Mouse (Mus musculus) heart, embryonic 12.5 days (tissue): ENCODE data around the gene Fto. TPM values are rescaled to one million over a fixed set of nuclear protein-coding genes. Genes with fewer than 3 reads are reported as not detected.

Experiments
- ATAC-seq: fragments of 200-750 bp; cut with Nextera tagmentation; 2 replicates; pipeline ENCODE4 v1.8.0; 2017; ENCODE audit warnings: moderate TSS enrichment, moderate library complexity; ENCODE audit not compliant: insufficient number of reproducible peaks, low FRiP score
- H3K27ac ChIP-seq: fragments of 300-500 bp; sonication (generic); 2 replicates; pipeline ENCODE4 v1.5.1; 2016; ENCODE audit warnings: mild to moderate bottlenecking, moderate library complexity; ENCODE audit not compliant: poor library complexity, severe bottlenecking
- H3K27me3 ChIP-seq: fragments of 300-500 bp; sonication (generic); replicated peaks from 2 replicates; pipeline ENCODE4 v1.6.1; 2016; ENCODE audit warnings: mild to moderate bottlenecking, moderate library complexity
- H3K36me3 ChIP-seq: fragments of 300-500 bp; sonication (generic); 2 replicates; pipeline ENCODE4 v1.6.1; 2016; ENCODE audit warnings: mild to moderate bottlenecking, moderate library complexity
- H3K4me1 ChIP-seq: fragments of 300-500 bp; sonication (generic); replicated peaks from 2 replicates; pipeline ENCODE4 v1.6.1; 2016; ENCODE audit warnings: mild to moderate bottlenecking
- H3K4me2 ChIP-seq: fragments of 300-500 bp; sonication (generic); 2 replicates; pipeline ENCODE4 v1.6.1; 2016; ENCODE audit warnings: mild to moderate bottlenecking, moderate library complexity
- H3K4me3 ChIP-seq: fragments of 300-500 bp; sonication (generic); 2 replicates; pipeline ENCODE4 v1.5.1; 2016; ENCODE audit warnings: mild to moderate bottlenecking
- H3K9ac ChIP-seq: fragments of 300-500 bp; sonication (generic); 2 replicates; pipeline ENCODE4 v1.6.1; 2016; ENCODE audit warnings: mild to moderate bottlenecking, moderate library complexity
- H3K9me3 ChIP-seq: fragments of 300-500 bp; sonication (generic); replicated peaks from 2 replicates; pipeline ENCODE4 v1.6.1; 2016; ENCODE audit warnings: mild to moderate bottlenecking, moderate library complexity
- WGBS: fragments of 180-500 bp; shearing (Covaris S2); methylation state at CpG from one replicate; pipeline ENCODE4 v1.1.7; 2016; 5-methylcytosine and 5-hydroxymethylcytosine counted together
- polyA plus RNA-seq: library from polyadenylated mRNA; unstranded; fragments of >200 nt; fragmentation: Nextera tagmentation; extraction: Ambion mirVana; gene quantifications from 2 replicates; pipeline ENCODE4 v1.2.1, GENCODE M21; 2016

The Fto gene
- polyA plus RNA-seq, 1 experiment from 2014 or later, result 76.6 TPM

DNA sequence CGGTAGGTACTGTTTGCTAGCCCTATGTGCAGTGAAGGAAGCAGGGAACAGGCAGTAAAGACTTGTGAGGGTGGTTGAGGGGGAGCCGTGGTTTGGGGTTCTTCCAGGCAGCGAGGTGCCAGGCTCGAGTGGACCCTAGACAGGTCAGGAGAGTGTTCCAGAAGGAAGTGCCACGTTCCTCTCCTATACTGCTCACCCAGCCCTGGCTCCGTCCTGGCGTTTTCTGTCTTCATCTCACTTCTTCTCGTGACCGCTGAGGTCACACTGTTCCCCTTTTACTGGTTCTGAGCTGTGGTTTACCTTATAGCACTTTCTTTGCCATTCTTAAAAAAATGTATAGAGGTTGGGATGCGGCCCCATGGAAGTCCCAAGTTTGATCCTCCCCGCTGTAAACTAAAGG, 31.3 kb downstream of the Fto start:
- Histone ChIP-seq H3K4me3 (no peak overlapping the region), H3K9me3 (no peaks in the 10 kb centered on the region), H3K27me3 (no peaks in the 10 kb centered on the region), H3K36me3 (no peaks in the 10 kb centered on the region), H3K9ac (no peak overlapping the region), H3K27ac (no peak overlapping the region), H3K4me2 (no peak overlapping the region), H3K4me1 (peaks cover 48% of the 10 kb centered on the region)
- 89% methylated on average over 11 of the region's 11 CpGs for WGBS
- no peak for ATAC-seq

GRCm38 (mm10) chr8:91347146-91347545, 33.8 kb downstream of the Fto start:
- no peak overlapping the region for H3K9ac ChIP-seq
- H3K4me3 ChIP-seq, result no peak overlapping the region
- H3K4me2 ChIP-seq, result peak overlapping the region; percentile 50
- H3K4me1 ChIP-seq, result peaks cover 57% of the 10 kb centered on the region
- WGBS, result 47% methylated on average over 10 of the region's 10 CpGs
- peaks cover 4% of the 10 kb centered on the region; the same call in 1 of the 2 replicates for H3K36me3 ChIP-seq
- H3K27ac ChIP-seq, result no peak overlapping the region
- no peak for ATAC-seq
- H3K27me3 ChIP-seq, result no peaks in the 10 kb centered on the region
- no peaks in the 10 kb centered on the region for H3K9me3 ChIP-seq

- 38% methylated on average over 6 of the region's 6 CpGs for WGBS
- Histone ChIP-seq H3K27ac (peak overlapping the region; percentile 45; the same call in 1 of the 2 replicates), H3K9me3 (no peaks in the 10 kb centered on the region), H3K4me1 (peaks cover 56% of the 10 kb centered on the region), H3K4me3 (no peak overlapping the region), H3K27me3 (no peaks in the 10 kb centered on the region), H3K36me3 (peaks cover 4% of the 10 kb centered on the region; the same call in 1 of the 2 replicates), H3K9ac (no peak overlapping the region), H3K4me2 (peak overlapping the region; percentile 50)
- no peak for ATAC-seq
Observed at GRCm38 (mm10) chr8:91347595-91347994, 34.3 kb downstream of the Fto start.

DNA sequence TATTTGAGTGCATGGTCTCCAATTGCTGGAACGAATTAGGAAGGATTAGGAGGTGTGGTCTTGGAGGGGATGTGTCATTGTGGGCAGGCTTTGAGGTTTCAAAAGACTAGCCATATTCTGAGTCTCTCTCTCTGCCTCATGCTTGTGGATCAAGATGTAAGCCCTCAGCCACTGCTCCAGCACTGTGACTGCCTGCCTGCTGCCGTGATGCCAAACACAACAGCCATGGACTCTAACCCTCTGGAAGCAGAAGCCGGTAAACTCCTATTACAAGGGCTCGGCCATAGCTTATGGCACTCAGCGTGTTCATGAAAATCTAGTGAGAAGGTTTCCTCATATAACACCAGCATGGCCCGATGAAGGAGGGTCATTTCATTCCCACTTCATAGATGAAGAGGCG, 36.5 kb downstream of the Fto start:
- no peaks in the 10 kb centered on the region for H3K9me3 ChIP-seq
- H3K9ac ChIP-seq, result no peak overlapping the region
- WGBS, result 89% methylated on average over 7 of the region's 7 CpGs
- H3K4me1 ChIP-seq, result peaks cover 63% of the 10 kb centered on the region
- H3K27ac ChIP-seq, result no peak overlapping the region
- no peak for ATAC-seq
- H3K4me2 ChIP-seq, result no peak overlapping the region
- no peak overlapping the region for H3K4me3 ChIP-seq
- peaks cover 4% of the 10 kb centered on the region; the same call in 1 of the 2 replicates for H3K36me3 ChIP-seq
- no peaks in the 10 kb centered on the region for H3K27me3 ChIP-seq

DNA sequence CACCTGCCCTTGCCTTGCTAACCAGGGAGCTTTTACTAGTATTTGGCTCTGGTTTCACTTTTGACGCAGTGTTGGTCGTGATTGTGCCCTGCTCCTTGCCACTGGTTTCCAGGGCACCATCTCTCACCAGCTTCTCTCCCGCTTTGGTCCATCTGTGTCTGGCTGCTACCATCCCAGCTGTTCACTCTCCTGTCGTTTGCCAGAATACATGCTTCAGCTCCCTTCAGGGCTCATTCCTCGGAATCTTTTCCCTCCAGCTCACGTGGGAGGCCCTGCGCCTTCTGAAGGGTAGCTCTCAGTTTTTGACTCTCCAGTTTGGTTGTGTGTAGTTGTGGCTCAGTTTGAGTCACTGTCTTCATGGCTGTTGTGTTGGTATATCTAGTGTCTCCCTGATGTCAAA, 37.3 kb downstream of the Fto start:
- Histone ChIP-seq H3K4me3 (no peak overlapping the region), H3K9ac (no peak overlapping the region), H3K4me1 (peaks cover 61% of the 10 kb centered on the region), H3K27me3 (no peaks in the 10 kb centered on the region), H3K36me3 (peaks cover 4% of the 10 kb centered on the region; the same call in 1 of the 2 replicates), H3K27ac (no peak overlapping the region; the same call in 1 of the 2 replicates), H3K9me3 (no peaks in the 10 kb centered on the region), H3K4me2 (peak overlapping the region; percentile 38; the same call in 1 of the 2 replicates)
- WGBS, result 52% methylated on average over 7 of the region's 7 CpGs
- no peak for ATAC-seq

- Histone ChIP-seq H3K27ac (no peak overlapping the region), H3K4me2 (no peak overlapping the region), H3K9me3 (no peaks in the 10 kb centered on the region), H3K9ac (no peak overlapping the region), H3K4me3 (no peak overlapping the region), H3K4me1 (peaks cover 47% of the 10 kb centered on the region), H3K36me3 (peaks cover 4% of the 10 kb centered on the region; the same call in 1 of the 2 replicates), H3K27me3 (no peaks in the 10 kb centered on the region)
- no peak for ATAC-seq
- 84% methylated on average over 3 of the region's 3 CpGs for WGBS
Observed at GRCm38 (mm10) chr8:91352598-91352997, 39.3 kb downstream of the Fto start.

GRCm38 (mm10) chr8:91353062-91353461, 39.7 kb downstream of the Fto start:
- no peak overlapping the region for H3K4me2 ChIP-seq
- H3K27me3 ChIP-seq, result no peaks in the 10 kb centered on the region
- H3K27ac ChIP-seq, result no peak overlapping the region
- H3K4me3 ChIP-seq, result no peak overlapping the region
- WGBS, result 76% methylated on average over 5 of the region's 5 CpGs
- no peak overlapping the region for H3K9ac ChIP-seq
- no peaks in the 10 kb centered on the region for H3K9me3 ChIP-seq
- peaks cover 45% of the 10 kb centered on the region for H3K4me1 ChIP-seq
- H3K36me3 ChIP-seq, result peaks cover 5% of the 10 kb centered on the region; the same call in 1 of the 2 replicates
- ATAC-seq, result peak; percentile 55; the same call in 1 of the 2 replicates

DNA sequence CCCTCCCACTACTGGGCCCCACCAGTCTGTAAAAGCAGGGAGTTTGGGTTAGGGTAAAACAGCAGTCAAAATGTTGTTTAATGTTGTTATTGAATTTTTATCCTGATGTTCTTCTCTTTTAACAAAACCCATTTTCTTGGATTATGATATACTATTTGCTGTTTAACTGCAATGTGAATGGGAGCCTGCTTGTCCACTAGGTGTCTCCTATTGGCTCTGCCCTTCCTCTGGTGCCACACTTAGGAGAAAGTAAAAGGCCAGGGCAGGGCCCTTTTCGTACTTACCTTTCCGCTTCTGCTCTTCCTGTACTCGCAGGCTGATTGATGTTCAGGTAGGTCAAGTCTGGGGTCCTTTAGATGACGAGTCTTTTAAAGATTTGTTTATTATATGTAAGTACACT, 40.6 kb downstream of the Fto start:
- WGBS, result 89% methylated on average over 4 of the region's 4 CpGs
- Histone ChIP-seq H3K4me1 (peaks cover 39% of the 10 kb centered on the region), H3K4me2 (no peak overlapping the region), H3K9ac (no peak overlapping the region), H3K27ac (no peak overlapping the region), H3K9me3 (no peaks in the 10 kb centered on the region), H3K4me3 (no peak overlapping the region), H3K36me3 (peaks cover 12% of the 10 kb centered on the region; the same call in 1 of the 2 replicates), H3K27me3 (no peaks in the 10 kb centered on the region)
- no peak for ATAC-seq

DNA sequence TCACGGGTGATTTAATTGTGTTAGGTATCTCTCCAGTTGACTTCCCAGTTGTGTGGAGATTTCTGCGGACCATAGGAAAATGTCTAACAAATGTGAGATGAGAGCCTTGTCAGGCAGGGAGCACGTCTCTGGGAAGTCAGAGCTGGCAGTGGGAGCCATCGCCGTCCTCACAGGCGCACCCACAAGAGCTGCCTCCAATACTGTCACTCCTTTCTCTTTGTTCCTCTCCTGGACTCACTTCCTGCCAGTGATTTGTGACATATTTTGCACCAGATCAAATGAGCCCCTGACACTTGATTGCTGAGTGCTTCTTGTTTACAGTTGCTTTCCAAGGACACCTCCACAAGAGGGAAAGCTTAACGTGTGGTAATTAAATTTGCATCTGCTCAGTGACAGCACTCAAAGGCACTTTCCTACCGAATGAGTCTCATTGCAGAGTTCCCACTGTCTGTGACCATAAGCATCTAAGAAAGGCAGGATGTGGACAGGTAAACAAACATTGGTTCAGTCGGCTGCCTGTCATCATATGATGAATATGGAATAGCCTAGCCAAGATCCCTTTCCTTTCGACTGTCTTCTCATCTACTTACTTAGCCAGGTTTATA, 42.1 kb downstream of the Fto start:
- H3K9me3 ChIP-seq, result no peaks in the 10 kb centered on the region
- H3K4me1 ChIP-seq, result peaks cover 32% of the 10 kb centered on the region
- H3K36me3 ChIP-seq, result peaks cover 7% of the 10 kb centered on the region; the same call in 1 of the 2 replicates
- H3K9ac ChIP-seq, result no peak overlapping the region
- H3K4me2 ChIP-seq, result no peak overlapping the region
- H3K4me3 ChIP-seq, result no peak overlapping the region
- H3K27ac ChIP-seq, result no peak overlapping the region
- H3K27me3 ChIP-seq, result no peaks in the 10 kb centered on the region
- ATAC-seq, result no peak
- WGBS, result 65% methylated on average over 10 of the region's 10 CpGs

DNA sequence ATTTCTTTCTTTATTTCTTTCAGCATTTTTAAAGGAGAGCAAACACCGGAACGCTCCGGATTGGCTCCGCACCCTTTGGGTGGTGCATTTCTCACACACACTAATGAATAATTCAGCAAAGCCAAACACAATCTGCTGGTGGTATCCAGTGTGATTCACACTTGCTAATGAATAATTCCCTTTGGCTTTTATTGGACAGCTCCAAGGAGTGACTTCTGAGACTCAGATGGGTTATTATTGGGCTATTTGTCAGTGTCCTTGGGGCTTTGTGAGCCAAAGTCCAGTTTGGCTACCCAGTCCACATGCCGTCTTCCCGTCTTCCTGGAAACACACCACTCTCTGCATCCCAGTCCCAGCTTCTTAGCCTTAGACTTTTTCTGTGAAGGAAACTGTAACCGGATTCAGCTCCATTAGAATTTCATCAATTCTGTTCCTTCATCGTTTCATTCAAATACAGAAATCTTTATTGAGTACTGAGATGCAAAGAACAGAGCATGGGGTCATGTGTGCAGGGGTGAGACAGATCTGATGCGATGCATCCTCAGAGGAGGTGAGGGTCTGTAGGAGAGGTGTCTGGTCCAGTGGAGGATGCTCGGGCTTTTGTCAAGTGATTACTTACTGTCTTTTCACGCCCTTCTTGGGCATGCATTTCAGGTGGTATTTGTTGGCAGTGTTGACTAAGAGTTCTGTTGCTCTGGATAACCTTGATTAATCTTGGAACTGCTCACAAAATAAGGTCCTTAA, 42.8 kb downstream of the Fto start:
- Histone ChIP-seq H3K4me2 (no peak overlapping the region), H3K27ac (no peak overlapping the region), H3K4me3 (no peak overlapping the region), H3K27me3 (no peaks in the 10 kb centered on the region), H3K9ac (no peak overlapping the region), H3K36me3 (peaks cover 7% of the 10 kb centered on the region; the same call in 1 of the 2 replicates), H3K9me3 (no peaks in the 10 kb centered on the region), H3K4me1 (peaks cover 32% of the 10 kb centered on the region)
- WGBS, result 93% methylated on average over 11 of the region's 11 CpGs
- ATAC-seq, result no peak

- Histone ChIP-seq H3K4me2 (no peak overlapping the region), H3K4me1 (peaks cover 31% of the 10 kb centered on the region), H3K4me3 (no peak overlapping the region), H3K36me3 (peaks cover 7% of the 10 kb centered on the region; the same call in 1 of the 2 replicates), H3K27ac (no peak overlapping the region), H3K9ac (no peak overlapping the region), H3K27me3 (no peaks in the 10 kb centered on the region), H3K9me3 (no peaks in the 10 kb centered on the region)
- no peak for ATAC-seq
- 83% methylated on average over 4 of the region's 4 CpGs for WGBS
Observed at GRCm38 (mm10) chr8:91357493-91358014, 44.2 kb downstream of the Fto start.
